Comparison of ENCODE assay signal across 13 mouse cellular contexts in genomic region chr2:125067894-125068293, GRCm38 (mm10). TPM values are rescaled to one million over a fixed set of nuclear protein-coding genes. Genes with fewer than 3 reads are reported as not detected.
DNase-seq lines count a peak whose midpoint lies in the region; ATAC-seq and TF ChIP-seq lines count a peak whose summit lies in the region.
"Had no signal": no experiment of that assay in that cellular context is flagged by ENCODE, and none has a peak within 500 bp of the region (broad histone marks: within the 10 kb centered on the region; RNA-seq: fewer than 3 reads in every experiment).

Gene Slc24a5 (plus strand): TSS chr2:125068124.

- H3K36me3 ChIP-seq in ES-E14 (ENCODE audit: control insufficient read depth, insufficient read depth, low read length, poor library complexity, severe bottlenecking): no peaks in the 10 kb centered on the region
- no peaks in the 10 kb centered on the region for H3K36me3 ChIP-seq in heart, adult 2 months (ENCODE audit: control insufficient read depth, insufficient read depth, low read length)
- no peaks in the 10 kb centered on the region for H3K36me3 ChIP-seq in liver, embryonic 11.5 days (ENCODE audit: control insufficient read depth, insufficient read depth, low read length)
- H3K36me3 ChIP-seq: G1E; midbrain, embryonic 12.5 days had no signal

- no peak for TF ChIP-seq POLR2A in heart, adult 2 months (IDR thresholded peaks at IDR 0.05; ENCODE audit: insufficient read depth, low read depth, low read length)

- peak within 1 kb of the TSS; percentile 8; the same call in 1 of the 2 replicates for H3K4me2 ChIP-seq in liver, embryonic 11.5 days
- H3K4me2 ChIP-seq: midbrain, embryonic 12.5 days had no signal

- no peaks in the 10 kb centered on the region for H3K9me3 ChIP-seq in ES-E14 (ENCODE audit: control insufficient read depth, insufficient read depth, low read depth, low read length)
- no peaks in the 10 kb centered on the region for H3K9me3 ChIP-seq in liver, embryonic 11.5 days (ENCODE audit: control insufficient read depth, low read length)
- H3K9me3 ChIP-seq: G1E; midbrain, embryonic 12.5 days had no signal

- intact Hi-C loops in heart, adult 2 months (cut with DNase I): no loop called here

- H3K27ac ChIP-seq in ES-E14 (ENCODE audit: insufficient read depth, low read depth, low read length, poor library complexity, severe bottlenecking): 0 out of 2 replicates have a peak within 1 kb of the TSS, but pooled peaks have one; percentile 34
- no peak within 1 kb of the TSS for H3K27ac ChIP-seq in heart, adult 2 months
- no peak within 1 kb of the TSS for H3K27ac ChIP-seq in liver, embryonic 11.5 days (ENCODE audit: low read depth, low read length)
- H3K27ac ChIP-seq: midbrain, embryonic 12.5 days had no signal

- peak; percentile 79 for ATAC-seq in liver, embryonic 11.5 days (replicated peaks; ENCODE audit: low FRiP score)

- peaks cover 0 to 4% of the 10 kb centered on the region in 2 experiments; a peak in 2 of 4 replicates for H3K4me1 ChIP-seq in ES-E14 (ENCODE audit: control insufficient read depth in 2 of 2, insufficient read depth in 2 of 2, low read length in 2 of 2, poor library complexity in 1 of 2)
- H3K4me1 ChIP-seq in heart, adult 2 months (ENCODE audit: control insufficient read depth, insufficient read depth, low read length): no peaks in the 10 kb centered on the region
- no peaks in the 10 kb centered on the region for H3K4me1 ChIP-seq in liver, embryonic 11.5 days (replicated peaks; ENCODE audit: control insufficient read depth, insufficient read depth, low read length)

- WGBS in heart, adult 2 months: 37% methylated on average over 10 of the region's 10 CpGs
- WGBS in liver, embryonic 11.5 days: 40% methylated on average over 10 of the region's 10 CpGs

- peak; percentile 50 for DNase-seq in kidney, postnatal 10 days
- DNase-seq in kidney, adult 9 months: no peak
- no peak for DNase-seq in ES-E14 (ENCODE audit: low read depth, low spot score)
- DNase-seq in heart, adult 2 months: peak; percentile 28 to 40
- DNase-seq in liver, embryonic 11.5 days (ENCODE audit: low spot score): no peak
- no peak for DNase-seq in spleen, postnatal 36 days (ENCODE audit: low spot score in 2 of 2)
- DNase-seq in cerebellum, adult 8-10 months: no peak
- DNase-seq in adrenal gland, postnatal 25 days: no peak
- DNase-seq: adrenal gland, adult 2 months; cerebellum, postnatal 25 days; right cerebral cortex, postnatal 4 days had no signal

- H3K9ac ChIP-seq in ES-E14 (ENCODE audit: insufficient read depth, low read depth, low read length, poor library complexity, severe bottlenecking): no peak within 1 kb of the TSS
- no peak within 1 kb of the TSS for H3K9ac ChIP-seq in heart, adult 2 months (ENCODE audit: low read depth, low read length)
- H3K9ac ChIP-seq in liver, embryonic 11.5 days (ENCODE audit: low read depth, low read length): peak within 1 kb of the TSS; percentile 36
- H3K9ac ChIP-seq: midbrain, embryonic 12.5 days had no signal

- in situ Hi-C loops in ES-E14 (cut with MboI; ENCODE audit: low sequenced_read_pairs in 2 of 2, unreplicated experiment in 2 of 2): no loop called here

- 0 out of 4 replicates have a peak within 1 kb of the TSS, but pooled peaks of 1 of the 2 experiments have one; percentile 5 for H3K4me3 ChIP-seq in ES-E14 (ENCODE audit: insufficient read depth in 1 of 2, low read depth in 1 of 2, low read length in 2 of 2, poor library complexity in 1 of 2, severe bottlenecking in 1 of 2)
- H3K4me3 ChIP-seq in heart, adult 2 months: no peak within 1 kb of the TSS
- H3K4me3 ChIP-seq in liver, embryonic 11.5 days (ENCODE audit: low read depth, low read length): 0 out of 2 replicates have a peak within 1 kb of the TSS, but pooled peaks have one; percentile 14
- H3K4me3 ChIP-seq: midbrain, embryonic 12.5 days had no signal

- no peak for TF ChIP-seq CTCF in heart, adult 2 months (IDR thresholded peaks at IDR 0.05)

- no peak for TF ChIP-seq EP300 in heart, adult 2 months (IDR thresholded peaks at IDR 0.05; ENCODE audit: insufficient read depth, low read depth, low read length)

- H3K79me2 ChIP-seq in heart, adult 2 months (replicated peaks; ENCODE audit: control insufficient read depth, insufficient read depth, low read length): no peaks in the 10 kb centered on the region

- no peaks in the 10 kb centered on the region for H3K27me3 ChIP-seq in heart, adult 2 months (ENCODE audit: control insufficient read depth, insufficient read depth, low read length)
- H3K27me3 ChIP-seq in liver, embryonic 11.5 days (replicated peaks; ENCODE audit: control insufficient read depth, insufficient read depth, low read length): no peaks in the 10 kb centered on the region
- H3K27me3 ChIP-seq: midbrain, embryonic 12.5 days had no signal

TF ChIP-seq in ES-E14, 5 proteins besides CTCF, POLR2A, EP300 and RAD21:
- TF ChIP-seq ZNF384 (IDR thresholded peaks at IDR 0.05; ENCODE audit: low read depth, low read length) (no peak), MAFK (IDR thresholded peaks at IDR 0.05; ENCODE audit: insufficient read depth, low read depth, low read length) (no peak), CHD2 (IDR thresholded peaks at IDR 0.05; ENCODE audit: low read depth, low read length) (no peak), ZC3H11A (IDR thresholded peaks at IDR 0.05; ENCODE audit: borderline replicate concordance, low read depth, low read length) (no peak), HCFC1 (IDR thresholded peaks at IDR 0.05; ENCODE audit: borderline replicate concordance, insufficient read depth, low read length) (no peak)

RNA-seq across cellular contexts. Expression of gene Slc24a5, which starts in this region (rescaled TPM):
- 0.90 and 1.7 TPM in 2 replicates for total RNA-seq in ES-E14 (2012; rRNA removed)
- total RNA-seq in heart, adult 2 months (2021): 1 to 10 TPM in 1 of 2 experiments, under 1 TPM in 1; 0.97 to 1.3 TPM
- 0.41 and 0.73 TPM in 2 replicates for polyA plus RNA-seq in heart, adult 2 months (2012; rRNA removed)
- polyA plus RNA-seq in liver, embryonic 11.5 days (2014; fragmentation: Nextera tagmentation; extraction: Ambion mirVana): 17.1 TPM in 2 replicates
- total RNA-seq in adrenal gland, postnatal 25 days (2021): not detected in 2 replicates
- total RNA-seq: adrenal gland, adult 2 months had no signal
- polyA plus RNA-seq: adrenal gland, adult 2 months; G1E had no signal

Comparison
In these comparisons a context has a peak if more than half of its experiments do, and no peak if none do; other contexts are left out.
1. RNA of gene Slc24a5 (polyA plus RNA-seq): 17.1 TPM in liver, embryonic 11.5 days; 0.41 to 0.73 TPM in heart, adult 2 months; every median in the first group is over 10 times any median in the second.
2. DNase-seq: peak in kidney, postnatal 10 days (single experiment) and heart, adult 2 months (2 of 2); none in kidney, adult 9 months (single experiment), ES-E14 (single experiment), liver, embryonic 11.5 days (single experiment), spleen, postnatal 36 days (0 of 2), cerebellum, adult 8-10 months (single experiment) and adrenal gland, postnatal 25 days (single experiment).